Mouse (Mus musculus) kidney, postnatal 25 days (tissue): ENCODE measurements around the gene Ccdc81.
A peak's percentile ranks its signal among the peaks of the same experiment; 100 is the strongest.

Source experiments
- DNase-seq, 2 experiments: peaks; one replicate each; pipeline ENCODE4 v3.0.0; 2021; ENCODE audit warnings: mixed read lengths in 2 of 2

Ccdc81 gene

GRCm38 (mm10) chr7:89903442-89904343 is at the start of gene Ccdc81:
Ccdc81 (minus strand) TSS chr7:89903629.
- DNase-seq, result no peak

GRCm38 (mm10) chr7:89949403-89949802 is 46.0 kb upstream of the Ccdc81 start:
- no peak for DNase-seq

DNA sequence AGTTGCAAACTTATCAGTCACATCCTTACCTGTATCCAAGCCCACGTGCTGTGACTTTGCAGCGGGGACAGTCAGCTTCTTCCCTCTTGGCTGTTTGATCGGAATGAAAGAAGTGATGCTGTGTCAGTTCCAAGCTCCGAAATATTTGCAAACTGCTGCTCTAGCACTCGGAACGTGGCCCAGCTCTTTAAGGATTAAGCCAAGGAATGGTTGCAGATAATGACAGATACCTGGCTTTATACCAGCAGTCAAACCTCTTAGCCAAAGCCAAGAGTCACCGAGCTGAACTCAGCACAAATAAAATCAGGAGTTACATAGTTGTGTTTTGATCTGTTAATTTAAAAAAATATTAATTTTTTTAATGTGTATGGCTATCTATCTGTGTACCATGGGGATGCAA is 44.6 kb upstream of the Ccdc81 start:
- DNase-seq, result no peak

- DNase-seq, result peak; percentile 97 to 98
These were observed 37.4 kb upstream of the Ccdc81 start, which contains the start of gene Hikeshi for GRCm38 (mm10) chr7:89940571-89941463. Hikeshi (minus strand) TSS chr7:89941204.

- DNase-seq, result no peak
These were observed 36.3 kb upstream of the Ccdc81 start for GRCm38 (mm10) chr7:89939497-89940353.

- DNase-seq, result no peak
These were observed 20.2 kb upstream of the Ccdc81 start for GRCm38 (mm10) chr7:89923441-89924180.

GRCm38 (mm10) chr7:89917776-89918175 is 14.3 kb upstream of the Ccdc81 start:
- DNase-seq, result no peak

- no peak for DNase-seq
These were observed 13.3 kb upstream of the Ccdc81 start for GRCm38 (mm10) chr7:89916711-89917110.

DNA sequence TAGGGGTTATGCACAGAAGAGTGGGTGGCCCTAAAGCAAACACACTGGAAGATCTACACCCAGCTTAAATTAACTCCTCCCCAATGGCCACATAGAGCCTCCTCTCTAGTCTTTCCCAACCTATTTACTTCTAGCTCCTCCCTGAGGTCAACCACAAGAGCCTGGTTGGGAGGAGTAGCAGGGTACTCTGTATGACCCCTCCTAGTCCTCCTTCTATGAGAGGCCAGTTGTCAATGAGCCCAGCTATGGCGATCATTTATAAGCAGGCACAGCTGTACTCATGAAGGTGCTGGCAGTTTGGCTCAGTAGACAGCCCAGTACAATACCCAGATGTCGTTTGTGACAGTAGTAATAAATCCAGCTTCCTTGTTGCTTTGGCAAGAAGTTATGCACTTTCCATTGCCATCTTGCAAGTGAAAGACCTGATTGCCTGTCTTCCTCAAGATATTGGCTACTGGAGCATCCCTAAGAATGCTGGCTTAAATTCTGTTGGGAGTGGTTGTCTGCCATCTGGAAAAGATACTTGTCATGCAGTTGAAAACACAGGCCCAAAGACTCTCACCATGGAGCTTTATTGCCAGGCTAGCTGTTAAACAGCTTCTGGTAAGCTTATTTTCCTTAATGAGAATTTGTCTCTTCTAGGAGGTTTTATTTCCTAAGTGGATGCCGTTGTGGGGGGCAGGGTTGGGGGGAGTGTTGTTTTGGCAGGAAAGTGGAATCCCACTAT is 10.2 kb upstream of the Ccdc81 start:
- DNase-seq, result no peak

DNA sequence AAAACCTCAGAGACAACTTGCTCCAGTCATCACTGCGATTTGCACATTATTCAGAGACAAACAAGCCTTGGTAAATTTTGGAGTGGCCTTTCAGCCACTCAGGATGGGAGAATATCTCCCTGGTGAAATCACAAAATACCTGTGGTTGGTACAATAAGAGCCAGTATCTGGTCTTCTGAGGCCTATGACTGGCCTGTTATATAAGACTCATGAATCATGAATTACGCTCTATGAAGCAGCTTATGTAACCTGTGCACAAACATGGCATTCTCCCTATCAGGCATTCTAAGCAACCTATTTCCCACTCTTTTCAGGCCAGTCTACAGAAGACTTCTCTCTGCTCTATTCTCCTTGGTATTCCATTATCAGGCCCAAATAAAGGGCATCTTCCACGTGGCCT is 8.9 kb upstream of the Ccdc81 start:
- DNase-seq, result no peak

DNA sequence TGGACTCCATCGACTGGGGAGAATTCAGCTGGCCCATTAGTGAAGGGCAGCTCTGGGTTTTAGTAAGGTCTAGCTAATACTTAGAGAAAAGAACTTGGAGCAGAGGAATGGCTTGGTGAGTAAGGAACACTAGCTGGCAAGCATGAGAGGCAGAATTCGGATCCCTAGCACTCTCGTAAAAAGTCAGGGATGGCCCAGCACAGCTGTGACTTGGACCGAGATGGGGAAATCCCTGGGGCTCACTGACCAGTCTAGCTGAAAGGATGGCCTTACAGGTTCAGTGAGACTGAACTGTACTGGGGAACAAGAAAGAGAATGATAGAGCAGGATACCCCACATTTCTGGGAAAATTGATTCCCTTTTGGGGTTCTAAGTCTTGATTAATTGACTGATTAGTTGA is 6.3 kb upstream of the Ccdc81 start:
- no peak for DNase-seq

DNA sequence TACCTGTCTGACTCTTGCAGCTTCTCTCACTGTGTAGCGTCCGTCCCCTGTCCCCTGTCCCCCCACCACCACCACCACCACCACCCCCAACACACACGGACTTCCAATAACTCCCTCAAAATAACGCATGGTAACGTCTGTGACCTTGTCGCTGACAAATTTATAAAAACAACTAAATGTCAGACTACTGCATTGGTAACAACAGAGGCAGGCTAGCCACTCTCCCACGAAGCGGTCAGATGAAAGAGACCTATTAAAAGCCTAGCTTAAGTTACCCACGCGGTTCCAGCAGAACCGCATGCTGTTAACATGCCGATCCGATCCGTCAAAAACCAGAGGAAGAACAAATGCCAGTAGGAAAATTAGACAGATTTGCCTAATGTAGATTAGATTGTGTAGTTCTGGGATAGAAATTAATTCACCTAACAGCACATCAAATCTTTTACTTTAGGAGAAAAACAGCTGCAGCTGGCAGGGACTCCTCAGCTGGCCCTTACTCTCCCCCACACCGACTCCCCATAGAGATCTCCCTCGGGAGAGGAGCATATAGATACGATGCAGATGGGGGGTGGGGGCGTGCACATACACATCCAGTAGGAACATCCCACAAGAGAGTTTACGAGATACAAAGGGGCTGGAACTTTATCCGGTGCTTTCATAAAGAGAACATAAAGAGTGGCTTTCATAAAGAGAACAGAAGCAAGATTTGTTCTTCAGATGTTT is 5.6 kb upstream of the Ccdc81 start:
- DNase-seq, result no peak

DNA sequence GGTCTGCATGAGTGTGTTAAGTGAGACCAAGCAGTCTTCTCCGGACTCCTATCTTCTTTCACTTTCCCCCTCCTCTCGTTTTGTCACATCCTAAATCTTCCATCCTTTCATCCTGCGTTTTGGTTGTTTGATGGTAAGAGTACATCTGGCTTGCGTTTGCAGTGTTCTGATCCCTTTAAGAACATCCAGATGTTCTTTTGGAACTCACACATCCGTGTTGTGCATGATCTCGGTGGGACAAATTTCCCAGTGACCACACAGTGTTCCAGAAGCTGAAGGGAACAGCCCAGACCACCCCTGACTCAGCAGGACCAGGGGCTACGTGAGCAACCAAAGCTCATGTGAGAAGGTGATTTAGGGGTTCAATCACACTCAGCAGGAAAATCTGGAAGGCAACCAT is 5.0 kb upstream of the Ccdc81 start:
- no peak for DNase-seq

GRCm38 (mm10) chr7:89907950-89908349 is 4.5 kb upstream of the Ccdc81 start:
- peak; percentile 59 to 85 for DNase-seq

- no peak for DNase-seq
These were observed 422 bp downstream of the Ccdc81 start for GRCm38 (mm10) chr7:89903007-89903406.

GRCm38 (mm10) chr7:89891856-89892255 is 11.6 kb downstream of the Ccdc81 start:
- peak in 1 of 2 experiments; percentile 39 for DNase-seq

DNA sequence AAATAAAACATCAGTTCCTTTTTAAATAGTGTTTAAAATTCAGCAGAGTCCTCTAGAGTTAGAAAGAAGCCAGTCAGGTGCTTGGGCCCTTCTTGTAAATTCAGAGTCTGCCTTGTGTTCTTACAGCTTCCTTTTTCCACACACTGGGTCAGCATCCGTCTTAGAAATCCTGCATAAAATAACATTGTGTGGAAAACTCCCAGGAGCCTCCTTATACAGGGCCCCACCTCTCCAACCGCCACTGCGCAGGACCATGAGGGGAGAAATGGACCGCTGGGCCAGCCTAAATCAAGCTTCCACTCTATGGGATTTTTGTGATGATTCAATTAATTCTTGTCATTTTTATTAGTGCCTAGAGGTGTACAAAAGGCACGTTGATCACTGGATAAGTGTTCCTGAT is 12.0 kb downstream of the Ccdc81 start:
- DNase-seq, result no peak

DNA sequence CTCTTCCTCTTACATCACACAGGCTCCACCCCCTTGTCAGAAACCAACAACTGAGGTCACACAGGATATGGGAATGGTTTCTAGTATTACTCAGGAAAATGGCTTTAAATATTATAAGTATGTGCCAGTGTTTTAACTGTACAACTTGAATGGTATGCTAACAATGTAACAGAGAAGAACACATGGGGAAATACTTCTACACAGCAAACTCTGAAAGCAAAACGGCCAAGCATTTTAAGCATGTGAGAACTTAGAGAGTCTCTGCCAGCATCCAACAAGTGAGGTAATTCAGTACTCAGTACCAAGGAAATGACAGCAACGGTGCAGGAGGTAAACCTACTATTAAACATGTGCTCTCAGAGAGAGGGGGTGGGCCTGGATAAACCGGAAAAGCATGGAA is 18.9 kb downstream of the Ccdc81 start:
- no peak for DNase-seq

DNA sequence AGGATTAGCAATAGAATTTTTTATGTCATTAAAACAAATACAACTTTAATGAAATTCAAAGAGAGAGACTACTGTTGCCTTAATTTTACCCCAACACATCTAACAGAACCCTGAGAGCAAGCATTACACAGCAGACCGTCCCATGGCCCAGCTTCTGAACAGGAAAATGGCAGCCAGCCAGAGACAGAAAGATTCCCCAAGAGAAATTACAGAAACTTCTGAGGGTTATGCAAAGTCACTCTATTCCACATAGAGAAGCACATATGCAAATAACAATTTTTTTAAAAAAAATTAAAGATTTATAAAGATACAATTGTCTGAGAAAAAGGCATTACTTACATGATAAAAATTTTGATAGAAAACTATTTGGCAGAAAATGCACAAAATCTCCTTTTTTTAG is 23.7 kb downstream of the Ccdc81 start:
- DNase-seq, result no peak

DNA sequence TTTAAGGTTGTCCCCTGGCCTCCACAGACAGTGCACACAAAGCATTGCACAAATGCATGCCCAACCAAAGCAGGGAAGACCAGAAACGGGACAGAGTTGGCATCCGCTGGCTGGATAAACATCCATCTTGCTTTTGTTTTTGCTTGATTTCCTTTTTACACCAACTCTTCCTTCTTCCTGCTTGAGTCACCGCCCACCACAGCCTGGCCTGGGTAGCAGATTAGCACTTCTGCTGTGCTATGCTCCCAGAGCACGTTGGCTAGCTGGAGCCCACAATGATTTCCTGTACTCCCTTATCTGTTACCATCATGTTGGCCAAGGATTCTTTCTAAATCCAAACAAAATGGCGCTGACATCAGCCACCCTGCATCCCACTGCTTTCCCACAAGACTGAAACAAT is 36.2 kb downstream of the Ccdc81 start:
- no peak for DNase-seq

DNA sequence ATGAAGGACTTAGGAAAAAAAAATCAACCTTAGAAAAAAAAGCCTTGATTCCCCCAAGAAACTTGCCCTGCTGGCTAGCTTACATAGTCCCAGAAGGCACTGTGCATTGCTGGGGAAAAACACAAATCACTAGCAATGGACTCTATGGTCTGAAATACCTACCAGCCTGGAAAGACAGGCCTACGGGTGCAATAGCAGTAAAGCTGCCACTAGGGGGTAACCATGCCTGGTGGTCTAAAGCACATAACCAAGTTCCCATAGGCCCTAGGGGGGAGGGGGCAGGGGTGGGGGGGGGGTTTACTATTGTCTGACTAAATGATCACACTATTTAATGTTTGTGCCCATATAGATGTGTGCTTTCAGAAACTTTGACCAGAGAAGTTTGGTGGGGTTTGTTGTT is 38.7 kb downstream of the Ccdc81 start:
- no peak for DNase-seq
